Mouse (Mus musculus) left cerebral cortex, postnatal 10 days (tissue): Measurements from ENCODE around the gene Osbpl10. TPM values are rescaled to one million over a fixed set of nuclear protein-coding genes. Genes with fewer than 3 reads are reported as not detected.
A peak's percentile ranks its signal among the peaks of the same experiment; 100 is the strongest.
"Not testable (repeated sequence)": the region's sequence is repeated elsewhere in the genome, so short reads cannot be mapped to it uniquely, and the experiment has no call there.

Source experiments
- DNase-seq, 2 experiments: peaks; one replicate each; pipeline ENCODE4 v3.0.0; 2021 to 2022; ENCODE audit warnings: low spot score in 2 of 2, mixed read lengths in 1 of 2; ENCODE audit errors: extremely low spot score in 1 of 2
- intact Hi-C: fragments of 180-260 bp; cut with DNase I; formaldehyde crosslinking; loops from one replicate; pipeline ENCODE4 v1.15.1; 2025
- total RNA-seq, 2 experiments: library from RNA; stranded (reverse); gene quantifications; 2 replicates each; pipeline ENCODE4 v1.2.3; 2021

Gene Osbpl10
- total RNA-seq, result 10 to 100 TPM; 55.7 to 56.3 TPM

DNA sequence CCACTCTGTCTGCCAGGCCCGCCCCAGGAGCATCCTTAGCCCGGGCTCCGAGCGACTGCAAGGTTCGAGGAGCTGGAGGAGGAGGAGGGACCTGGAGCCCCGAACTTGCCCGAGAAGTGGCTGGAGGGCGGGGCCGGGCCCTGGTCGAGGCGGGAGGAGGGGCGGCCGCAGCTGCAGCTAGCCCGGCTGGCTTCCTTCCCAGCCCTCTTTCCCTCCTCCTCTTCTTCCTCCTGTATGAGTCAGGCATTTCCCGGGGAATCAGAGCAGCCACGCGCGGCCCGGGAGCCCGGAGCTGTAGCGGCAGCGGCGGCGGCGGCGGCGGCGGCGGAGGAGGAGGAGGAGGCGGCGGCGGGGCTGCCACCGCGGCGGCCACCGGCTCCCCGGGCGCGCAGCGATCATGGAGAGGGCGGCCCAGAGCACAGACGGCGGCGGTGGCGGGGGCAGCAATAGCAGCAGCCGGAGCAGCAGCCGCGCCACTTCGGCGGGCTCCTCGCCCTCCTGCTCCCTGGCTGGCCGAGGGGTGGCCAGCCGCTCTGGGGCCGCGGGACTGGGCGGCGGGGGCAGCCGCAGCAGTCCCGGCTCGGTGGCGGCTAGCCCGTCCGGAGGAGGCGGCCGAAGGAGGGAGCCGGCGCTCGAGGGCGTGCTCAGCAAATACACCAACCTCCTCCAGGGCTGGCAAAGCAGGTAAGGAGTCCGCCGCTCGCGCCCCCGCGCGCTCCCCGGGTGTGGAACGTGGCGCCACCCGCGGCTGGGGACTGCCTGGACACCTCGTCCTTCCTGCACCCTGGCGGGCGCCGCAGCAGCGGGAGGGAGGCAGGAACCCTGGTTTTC, at the start of gene Osbpl10:
TSS of gene Osbpl10 (plus strand) at position 289 of the 831 bp plus-strand sequence.
- DNase-seq, result peak; percentile 67 to 92

GRCm38 (mm10) chr9:114930464-114931090, 47.8 kb upstream of the Osbpl10 start:
- intact Hi-C loops, result no loop called here
- DNase-seq, result peak; percentile 67 to 73

More for the DNA sequence above, at the start of gene Osbpl10:
- intact Hi-C loops, result loop anchor here (5.0 kb wide), 3 partner anchors 44 to 79 kb away; no protein-coding TSS in a partner anchor

GRCm38 (mm10) chr9:114932607-114933006, 45.8 kb upstream of the Osbpl10 start:
- no peak for DNase-seq
- intact Hi-C loops, result no loop called here

GRCm38 (mm10) chr9:114933037-114933722, 45.2 kb upstream of the Osbpl10 start:
- intact Hi-C loops, result no loop called here
- peak in 1 of 2 experiments; percentile 83 for DNase-seq

GRCm38 (mm10) chr9:114933723-114934171, 44.6 kb upstream of the Osbpl10 start, which contains the start of gene Gpd1l:
Gpd1l (minus strand) TSS chr9:114933987.
- DNase-seq, result peak; percentile 95 to 98
- intact Hi-C loops, result no loop called here

GRCm38 (mm10) chr9:114934231-114934630, 44.1 kb upstream of the Osbpl10 start:
- intact Hi-C loops, result no loop called here
- DNase-seq, result no peak

DNA sequence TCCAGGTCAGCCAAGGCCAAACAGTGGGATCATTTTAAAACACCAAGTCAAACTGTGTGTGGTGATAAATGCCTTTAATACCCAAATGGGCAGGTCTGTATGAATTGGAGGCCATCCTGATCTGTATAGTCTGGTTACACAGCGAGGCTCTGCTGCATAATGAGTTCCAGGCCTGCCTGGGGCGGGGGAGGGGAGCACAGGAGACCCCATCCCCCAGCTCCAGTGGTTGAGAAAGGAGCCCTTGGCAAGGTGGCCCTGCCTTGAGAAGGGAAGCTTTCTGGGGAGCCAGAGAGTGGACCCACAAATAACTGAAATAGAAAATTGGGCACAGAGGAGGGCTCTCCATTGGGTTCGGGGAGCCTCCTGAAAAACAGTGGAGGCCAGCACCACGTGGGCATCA, 43.0 kb upstream of the Osbpl10 start:
- DNase-seq, result no peak
- intact Hi-C loops, result no loop called here

DNA sequence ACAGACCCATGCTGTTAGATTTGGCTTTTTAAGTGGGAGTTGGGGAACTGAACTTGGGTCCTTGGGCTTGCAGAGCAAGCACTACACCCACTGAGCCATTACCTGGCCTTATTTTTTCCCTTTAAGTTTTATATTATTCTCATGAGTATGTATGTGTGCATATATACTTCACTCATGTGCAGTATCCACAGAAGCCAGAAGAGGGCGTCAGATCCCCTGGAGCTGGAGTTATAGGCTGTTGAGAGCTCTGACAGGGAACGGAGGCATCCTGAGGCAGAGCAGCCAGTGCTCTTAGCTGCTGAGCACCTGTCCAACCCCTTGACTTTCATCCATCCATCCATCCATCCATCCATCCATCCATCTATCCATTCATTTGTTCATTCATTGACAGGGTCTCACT, 41.7 kb upstream of the Osbpl10 start:
- intact Hi-C loops, result no loop called here

GRCm38 (mm10) chr9:114944642-114945041, 33.7 kb upstream of the Osbpl10 start:
- intact Hi-C loops, result no loop called here
- no peak for DNase-seq

More for the DNA sequence above, 41.7 kb upstream of the Osbpl10 start:
- no peak for DNase-seq

DNA sequence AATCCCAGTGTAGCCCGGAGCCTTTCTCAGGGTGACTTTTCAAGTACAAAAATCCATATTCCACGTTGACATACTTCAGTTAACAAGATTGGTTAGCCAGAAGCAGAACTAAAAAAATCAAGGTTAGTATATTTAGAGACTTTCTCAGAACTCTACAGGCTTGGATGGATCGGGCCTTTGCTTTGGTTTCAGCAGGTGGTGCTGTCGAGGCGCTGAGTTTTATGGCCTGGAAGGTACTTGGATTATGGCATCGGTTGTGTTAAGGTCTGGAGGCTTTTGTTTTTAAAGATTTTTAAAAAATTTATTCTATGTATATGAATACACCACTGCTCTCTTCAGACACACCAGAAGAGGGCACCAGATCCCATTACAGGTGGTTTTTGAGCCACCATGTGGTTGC, 32.8 kb upstream of the Osbpl10 start:
- DNase-seq, result no peak
- intact Hi-C loops, result no loop called here

- peak in 1 of 2 experiments; percentile 51 for DNase-seq
- intact Hi-C loops, result no loop called here
Measured at GRCm38 (mm10) chr9:114948395-114948794, 30.0 kb upstream of the Osbpl10 start.

GRCm38 (mm10) chr9:114952866-114953265, 25.5 kb upstream of the Osbpl10 start:
- intact Hi-C loops, result no loop called here
- DNase-seq, result no peak

DNA sequence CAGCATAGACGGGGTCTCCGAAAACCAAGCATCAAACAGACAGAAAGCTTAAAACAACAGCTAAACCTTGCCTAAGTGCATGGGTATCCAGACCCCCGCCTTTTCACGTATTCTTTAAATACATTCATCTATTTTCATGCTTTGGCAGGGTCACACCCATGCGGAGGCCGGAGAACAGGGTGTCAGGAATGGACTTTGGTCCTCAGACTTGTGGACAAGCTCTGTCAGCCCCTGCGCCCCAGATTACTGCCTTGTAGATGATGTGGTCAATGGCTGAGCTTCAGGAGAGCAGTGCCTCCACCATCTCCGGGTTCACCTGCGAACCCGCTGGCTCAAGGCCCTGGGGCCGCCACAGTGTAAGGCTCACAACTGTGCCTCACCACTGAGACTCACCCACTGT, 23.0 kb upstream of the Osbpl10 start:
- intact Hi-C loops, result loop anchor here (5.0 kb wide), 1 partner anchor 158 kb away; no protein-coding TSS in a partner anchor
- DNase-seq, result no peak

DNA sequence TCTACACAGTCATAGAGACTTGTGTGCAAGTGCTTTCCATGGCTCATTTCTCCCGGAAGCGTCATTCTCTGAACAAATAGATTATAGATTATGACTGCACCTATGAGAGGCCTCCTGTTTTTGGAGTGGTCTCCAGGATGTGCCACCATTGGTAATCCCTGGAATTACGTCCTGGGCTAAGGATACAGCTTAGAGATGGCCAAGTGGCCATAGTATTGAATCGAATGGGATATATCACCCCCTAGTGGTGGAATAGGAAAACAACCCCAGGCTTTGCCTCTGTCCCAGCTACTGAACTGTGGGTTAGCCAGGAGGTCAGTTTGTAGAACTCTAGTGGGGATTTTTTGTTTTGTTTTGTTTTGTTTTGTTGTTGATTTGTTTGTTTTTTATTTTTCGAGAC, 21.4 kb upstream of the Osbpl10 start:
- intact Hi-C loops, result loop anchor here (2.0 to 5.0 kb wide), 2 partner anchors 44 to 160 kb away; no protein-coding TSS in a partner anchor
- no peak for DNase-seq

GRCm38 (mm10) chr9:114960043-114960789, 18.2 kb upstream of the Osbpl10 start:
- DNase-seq, result no peak
- intact Hi-C loops, result no loop called here

GRCm38 (mm10) chr9:114960844-114961243, 17.5 kb upstream of the Osbpl10 start:
- DNase-seq, result no peak
- intact Hi-C loops, result no loop called here

GRCm38 (mm10) chr9:114964093-114964492, 14.3 kb upstream of the Osbpl10 start:
- intact Hi-C loops, result no loop called here
- DNase-seq, result no peak

- intact Hi-C loops, DNase-seq: not testable (repeated sequence)
Measured at GRCm38 (mm10) chr9:114966286-114966685, 12.1 kb upstream of the Osbpl10 start.
